Mouse (Mus musculus) urinary bladder, adult 18-20 months (tissue): ENCODE results near the gene Tspan5.

Experiments used
- DNase-seq, 2 experiments: peaks; one replicate each; pipeline ENCODE4 v3.0.0; 2022; ENCODE audit warnings: low spot score in 2 of 2, mixed read lengths in 2 of 2

The Tspan5 gene

DNA sequence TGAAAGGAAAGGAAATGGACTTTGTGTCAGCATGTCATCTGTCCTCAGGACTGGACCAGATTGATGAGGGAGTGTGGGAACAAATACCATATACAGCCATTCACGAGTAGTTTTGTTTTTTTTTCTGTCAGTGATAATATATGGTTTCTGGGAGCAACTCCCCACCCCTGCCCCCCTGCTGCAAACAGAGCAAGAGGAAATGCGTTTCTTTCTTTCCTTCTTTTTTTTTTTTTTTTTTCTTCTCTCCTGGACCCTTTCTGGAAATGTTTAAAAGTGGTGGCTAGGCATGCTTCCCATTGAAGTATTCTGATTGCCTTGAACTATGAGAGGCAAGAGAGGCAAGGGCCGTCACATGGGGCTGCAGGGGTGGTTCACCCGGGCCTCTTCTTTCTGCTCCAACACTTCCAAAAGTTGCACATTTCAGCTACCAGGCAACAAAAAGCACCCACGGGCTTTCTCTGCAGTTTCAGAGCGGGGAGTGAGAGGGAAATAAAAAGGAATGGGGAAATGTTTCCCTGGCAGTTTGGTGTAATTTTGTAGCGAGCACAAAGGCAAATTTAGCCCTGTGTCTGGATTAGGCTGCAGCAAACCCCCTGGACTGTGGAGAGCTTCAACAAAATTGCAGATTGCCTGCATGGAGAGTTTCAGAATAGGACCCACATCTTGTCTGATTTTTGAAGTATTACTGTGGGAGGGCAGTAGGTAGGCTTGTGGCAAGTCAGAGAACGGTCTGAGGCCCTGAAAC is 2.2 kb downstream of the Tspan5 start:
- no peak for DNase-seq

DNA sequence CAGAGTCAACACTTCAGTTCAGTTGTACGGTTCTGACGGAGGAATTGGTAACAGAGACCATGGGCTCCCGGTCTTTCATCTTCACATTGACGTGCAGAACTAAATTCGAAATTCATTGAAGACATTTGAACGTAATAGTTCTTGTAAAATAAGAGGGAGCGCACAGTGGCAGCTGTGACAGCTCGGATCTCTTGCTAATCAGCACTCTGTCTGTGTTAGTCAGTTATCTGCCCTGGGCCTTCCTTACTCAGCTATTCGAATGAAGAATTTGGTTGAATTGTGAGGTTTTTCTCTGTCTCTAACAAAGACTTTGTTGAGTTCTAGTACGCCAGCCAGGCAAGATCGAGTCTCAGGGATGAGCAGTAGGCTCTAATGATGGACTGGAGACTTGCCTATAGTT is 3.1 kb downstream of the Tspan5 start:
- no peak for DNase-seq

DNA sequence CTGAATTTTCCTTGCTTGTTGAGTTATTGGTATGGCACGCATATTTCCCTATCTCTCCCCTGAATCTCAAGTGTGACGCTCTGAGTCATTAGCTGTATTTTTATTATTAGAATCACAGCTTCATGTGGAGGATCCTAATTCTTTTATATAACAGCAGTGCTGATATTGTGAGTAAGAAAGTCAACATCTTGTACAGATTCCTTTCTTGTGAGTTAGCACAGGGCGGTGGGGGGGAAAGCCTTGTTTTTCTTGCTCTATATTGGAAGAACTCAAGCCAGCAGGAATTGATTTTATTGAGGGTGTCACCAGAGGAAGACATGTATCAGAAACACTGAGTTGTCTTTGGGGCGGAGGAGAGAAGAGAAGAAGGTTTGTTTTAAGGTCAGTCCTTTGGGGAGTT is 3.6 kb downstream of the Tspan5 start:
- peak in 1 of 2 experiments; percentile 46 for DNase-seq

DNA sequence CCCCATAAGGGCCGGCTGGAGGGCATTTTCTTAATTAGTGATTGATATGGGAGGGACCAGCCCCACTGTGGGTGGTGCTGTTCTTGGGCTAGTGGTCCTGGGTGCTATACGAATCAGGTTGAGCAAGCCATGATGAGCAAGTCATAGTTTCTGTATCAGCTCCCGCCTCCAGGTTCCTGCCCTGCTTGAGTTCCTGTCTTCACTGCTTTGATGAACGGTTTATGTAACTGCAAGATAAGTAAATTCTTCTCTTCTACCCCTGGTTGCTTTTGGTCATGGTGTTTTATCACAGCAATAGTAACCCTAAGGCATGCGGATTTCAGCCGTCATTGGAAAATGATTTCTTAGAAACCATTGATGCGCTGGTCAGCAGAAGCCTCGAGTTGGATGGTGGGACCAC is 4.6 kb downstream of the Tspan5 start:
- no peak for DNase-seq

DNA sequence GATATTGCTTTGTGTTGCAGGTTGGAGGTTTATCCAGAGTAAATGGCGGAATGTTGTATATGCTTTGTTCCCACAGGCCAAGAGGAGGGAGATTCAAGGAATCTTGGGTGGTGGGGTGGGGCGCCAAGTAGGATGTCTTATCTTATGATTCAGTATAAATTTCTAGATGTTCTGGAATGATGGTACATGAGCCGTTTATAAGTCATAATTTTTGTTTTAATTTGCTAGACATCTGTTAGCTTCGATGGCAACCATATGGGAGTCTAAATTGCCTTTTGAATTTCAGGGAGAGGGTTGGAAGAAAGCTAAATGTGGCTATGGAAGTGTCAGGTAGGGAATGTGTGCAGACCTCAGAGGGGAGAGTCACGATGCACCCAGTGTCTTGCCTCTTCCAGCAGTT is 5.0 kb downstream of the Tspan5 start:
- no peak for DNase-seq

GRCm38 (mm10) chr3:138747985-138748384 is 6.0 kb downstream of the Tspan5 start:
- DNase-seq, result no peak

- DNase-seq, result no peak
Observed at GRCm38 (mm10) chr3:138749645-138750044, 7.7 kb downstream of the Tspan5 start.

- no peak for DNase-seq
Observed at GRCm38 (mm10) chr3:138751328-138751727, 9.3 kb downstream of the Tspan5 start.

- DNase-seq, result no peak
Observed at GRCm38 (mm10) chr3:138752056-138752455, 10.1 kb downstream of the Tspan5 start.

- no peak for DNase-seq
Observed at GRCm38 (mm10) chr3:138752769-138753168, 10.8 kb downstream of the Tspan5 start.

DNA sequence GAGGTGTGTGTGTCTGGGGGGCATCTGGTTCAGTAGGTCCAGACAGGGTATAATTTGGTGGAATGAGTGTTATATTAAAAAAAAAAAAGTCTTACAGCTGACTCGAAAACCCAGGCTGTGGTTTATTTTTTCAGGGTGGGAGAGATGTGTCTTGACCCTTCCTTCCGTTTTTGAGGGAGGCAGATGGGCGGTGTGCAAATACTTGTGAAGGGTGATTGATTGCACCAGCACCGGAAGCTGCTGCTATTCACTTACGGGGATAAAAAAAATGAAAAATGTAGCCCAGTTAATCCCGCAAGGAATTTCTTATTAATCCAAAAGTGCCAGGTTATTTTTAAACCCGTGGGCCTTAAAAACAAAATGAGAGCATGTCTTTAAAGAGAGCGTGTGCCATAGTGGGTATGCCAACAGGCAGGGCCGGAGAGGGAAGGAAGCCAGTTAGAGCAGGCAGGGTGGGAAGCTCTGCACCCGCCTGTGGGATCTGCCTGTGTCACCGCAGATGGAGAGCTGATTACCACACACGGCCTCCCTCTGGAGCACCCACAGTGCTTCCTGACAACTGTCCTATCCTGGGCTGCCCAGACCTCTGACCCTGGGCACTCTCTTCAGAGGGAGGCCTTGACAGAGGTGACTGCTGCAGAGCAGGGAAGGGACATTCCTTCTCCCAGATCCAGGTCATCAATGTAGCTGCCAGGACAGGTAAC is 11.3 kb downstream of the Tspan5 start:
- DNase-seq, result no peak

GRCm38 (mm10) chr3:138754328-138754727 is 12.3 kb downstream of the Tspan5 start:
- no peak for DNase-seq

- DNase-seq, result no peak
Observed at GRCm38 (mm10) chr3:138757283-138757682, 15.3 kb downstream of the Tspan5 start.

DNA sequence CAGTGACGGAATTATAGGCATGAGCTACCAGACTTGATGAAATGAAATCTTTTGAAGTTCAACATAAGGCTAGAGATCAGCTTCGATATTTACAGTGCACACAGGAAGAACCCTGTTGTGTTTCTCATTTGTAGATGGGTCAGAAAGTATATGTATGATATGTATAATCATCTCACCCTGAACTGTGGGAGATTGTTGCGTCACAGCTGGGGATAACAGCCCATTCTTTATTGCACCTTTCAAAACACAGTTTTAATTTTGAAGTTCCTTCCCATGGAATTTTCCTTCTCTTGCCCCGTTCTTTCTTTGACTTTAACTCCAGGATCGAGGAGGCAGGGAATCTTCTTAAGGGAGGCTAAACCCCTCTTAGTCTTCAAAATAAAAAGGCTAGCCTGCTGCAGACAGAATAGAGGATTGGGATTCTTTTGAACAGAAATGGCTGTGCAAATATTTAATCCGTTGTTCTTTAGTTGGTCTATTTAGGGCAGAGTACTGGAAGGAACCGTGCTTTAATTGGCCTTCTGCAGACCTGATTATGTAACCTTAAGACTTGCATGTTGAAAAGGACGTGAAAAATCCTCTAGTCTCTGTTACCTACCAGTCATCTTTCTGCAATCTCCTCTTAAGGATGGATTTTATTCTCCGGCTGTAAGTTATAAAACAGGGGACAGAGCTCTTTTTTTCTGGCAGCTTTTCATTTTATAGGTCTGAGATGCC is 18.1 kb downstream of the Tspan5 start:
- no peak for DNase-seq

DNA sequence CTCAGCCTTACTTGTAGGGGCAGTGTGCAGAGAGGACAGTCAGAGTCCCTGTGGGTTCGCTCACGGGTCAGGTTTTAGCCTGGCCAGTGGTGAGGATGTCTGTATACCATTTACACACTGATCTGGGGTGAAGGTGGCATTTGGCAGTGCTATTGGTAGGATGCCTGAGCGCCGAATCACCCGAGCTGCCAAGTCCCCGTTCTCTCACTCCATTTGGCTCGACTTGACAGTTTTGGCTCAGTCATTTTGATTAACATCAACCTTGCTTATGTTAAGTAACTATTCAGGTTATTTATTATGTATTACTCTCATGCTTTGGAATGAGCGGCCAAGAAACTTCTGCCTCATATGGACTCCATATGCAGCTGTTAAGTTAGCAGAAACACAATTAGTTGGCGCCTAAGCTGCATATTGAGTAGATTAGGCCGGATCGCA is 18.7 kb downstream of the Tspan5 start:
- no peak for DNase-seq

- no peak for DNase-seq
Observed at GRCm38 (mm10) chr3:138761531-138761930, 19.5 kb downstream of the Tspan5 start.

DNA sequence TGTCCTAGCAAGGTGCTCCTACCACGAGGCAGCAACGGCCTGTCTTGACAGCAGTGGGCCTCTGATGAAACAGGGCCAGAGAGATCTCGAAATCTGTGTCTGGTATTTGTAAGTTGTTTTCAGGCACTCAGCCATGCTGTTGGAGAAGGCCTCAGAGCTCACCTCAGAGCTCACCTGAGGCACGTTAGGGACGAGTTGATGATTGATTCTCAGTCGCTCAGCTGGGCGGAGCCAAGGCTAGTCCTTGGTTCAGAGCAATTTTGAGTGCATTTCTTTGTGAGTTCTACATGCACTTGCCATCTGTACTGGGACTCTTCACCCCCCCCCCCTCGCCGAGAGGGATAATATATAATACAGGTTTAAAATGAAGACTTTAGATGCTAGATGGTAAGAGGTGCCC is 21.9 kb downstream of the Tspan5 start:
- no peak for DNase-seq

DNA sequence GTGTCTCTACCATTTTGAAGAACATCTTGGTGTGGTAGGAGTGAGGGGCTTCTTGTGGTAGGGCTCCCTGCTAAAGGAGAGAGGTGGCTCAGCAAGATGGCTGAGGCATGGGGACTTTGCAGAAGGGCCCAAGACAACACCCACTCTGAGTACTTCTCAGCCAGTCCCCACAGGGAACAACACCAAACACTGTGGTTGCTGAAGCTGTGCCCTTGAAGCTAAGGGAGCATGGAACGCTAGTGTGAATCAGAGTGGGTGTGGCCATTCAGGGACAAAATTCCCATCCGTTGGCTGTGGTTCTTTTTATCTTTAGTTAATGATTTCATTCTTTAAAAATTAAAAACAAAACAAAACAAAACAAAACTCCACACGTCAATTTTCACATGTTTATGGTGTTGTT is 22.8 kb downstream of the Tspan5 start:
- DNase-seq, result no peak

GRCm38 (mm10) chr3:138767034-138767433 is 25.0 kb downstream of the Tspan5 start:
- DNase-seq, result no peak

DNA sequence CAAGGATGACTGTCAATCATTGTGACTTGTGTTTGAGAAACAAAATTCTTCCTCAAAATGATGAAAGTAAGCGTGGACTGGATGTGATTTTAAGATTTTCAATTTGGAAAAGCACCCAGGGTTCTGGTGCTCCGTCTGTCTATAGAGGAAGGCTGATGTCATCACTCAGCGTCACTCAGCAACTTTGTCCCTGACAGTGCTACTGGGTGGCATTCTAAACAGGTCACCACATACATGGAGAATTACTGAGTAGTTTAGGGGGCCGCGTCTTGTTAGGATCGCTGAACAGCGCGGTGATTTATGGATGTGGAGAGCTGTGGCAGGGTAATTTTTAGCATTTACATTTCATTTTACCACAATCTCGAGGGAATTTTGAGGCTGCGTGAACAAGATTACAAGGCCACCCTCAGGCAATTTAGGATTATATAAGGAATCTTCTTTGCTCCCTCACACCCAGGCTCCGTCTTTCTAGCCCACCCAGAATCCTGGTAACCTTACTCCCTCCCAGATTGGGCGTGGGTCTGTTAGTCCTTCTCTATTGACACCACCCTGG is 26.6 kb downstream of the Tspan5 start:
- no peak for DNase-seq

DNA sequence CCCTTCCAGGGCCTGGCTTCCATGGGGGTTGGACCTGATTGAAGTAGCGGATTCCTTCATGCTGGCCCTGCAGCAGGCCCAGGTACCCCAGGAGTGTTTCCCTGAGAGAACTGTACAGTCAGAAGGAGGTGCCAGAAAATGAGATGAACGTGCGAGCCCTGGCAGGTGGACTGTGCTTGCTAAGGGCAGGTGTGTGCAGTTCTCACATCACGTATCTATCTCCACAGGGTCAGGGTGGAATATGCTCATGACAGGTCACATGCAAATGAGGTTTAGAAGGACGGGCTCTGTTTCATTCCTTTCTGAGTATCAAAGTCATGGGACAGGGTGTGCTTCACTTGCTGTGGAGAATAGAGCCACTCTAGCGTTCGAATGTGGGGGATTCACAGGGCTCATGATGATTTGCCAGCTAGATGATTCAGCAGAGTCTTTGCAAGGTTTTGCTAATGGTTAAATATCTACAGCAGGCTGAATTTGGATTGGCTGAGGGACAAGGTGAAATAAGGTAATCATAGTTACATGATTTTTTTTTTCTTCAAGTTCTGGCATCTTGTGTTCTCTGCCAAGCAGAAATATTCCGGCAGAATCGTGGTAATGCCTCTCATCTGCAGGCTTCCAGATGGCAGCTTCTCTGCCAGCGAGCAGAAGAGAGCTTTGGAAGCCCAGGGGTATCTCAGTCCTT is 28.8 kb downstream of the Tspan5 start:
- DNase-seq, result no peak
